Mouse (Mus musculus) urinary bladder, postnatal 4 days (tissue): ENCODE measurements at regions not wholly inside any gene's neighbourhood (a gene's known extent, or its start where the extent isn't known, plus 50 kb on each side); places are given as distances from the start of the nearest gene placed in this dataset.
"Not testable (repeated sequence)": the region's sequence is repeated elsewhere in the genome, so short reads cannot be mapped to it uniquely, and the experiment has no call there.

Experiments used
- DNase-seq, 2 experiments: peaks; one replicate each; pipeline ENCODE4 v3.0.0; 2021 to 2022; ENCODE audit warnings: low spot score in 2 of 2

GRCm38 (mm10) chr6:37747793-37748192 lies 122.8 kb upstream of the Trim24 start:
- not testable (repeated sequence) for DNase-seq

GRCm38 (mm10) chr6:37748296-37748980 lies 122.2 kb upstream of the Trim24 start:
- no peak for DNase-seq

- no peak for DNase-seq
These were observed 121.6 kb upstream of the Trim24 start for GRCm38 (mm10) chr6:37749016-37749415.

- DNase-seq = no peak
These were observed 120.3 kb upstream of the Trim24 start for GRCm38 (mm10) chr6:37750271-37750670.

- no peak for DNase-seq
These were observed 118.9 kb upstream of the Trim24 start for GRCm38 (mm10) chr6:37751701-37752100.

GRCm38 (mm10) chr6:37761003-37761402 lies 109.6 kb upstream of the Trim24 start:
- not testable (repeated sequence) for DNase-seq

GRCm38 (mm10) chr6:37763036-37763435 lies 107.6 kb upstream of the Trim24 start:
- no peak for DNase-seq

GRCm38 (mm10) chr6:37767690-37768089 lies 102.9 kb upstream of the Trim24 start:
- no peak for DNase-seq

- DNase-seq = no peak
These were observed 97.3 kb upstream of the Trim24 start for GRCm38 (mm10) chr6:37773294-37773693.

- DNase-seq = no peak
These were observed 95.5 kb upstream of the Trim24 start for GRCm38 (mm10) chr6:37775151-37775550.

- DNase-seq = no peak
These were observed 90.7 kb upstream of the Trim24 start for GRCm38 (mm10) chr6:37779893-37780292.

GRCm38 (mm10) chr6:37781894-37782293 lies 88.7 kb upstream of the Trim24 start:
- DNase-seq = no peak

GRCm38 (mm10) chr6:37785280-37785679 lies 85.3 kb upstream of the Trim24 start:
- DNase-seq = not testable (repeated sequence)

GRCm38 (mm10) chr6:37785741-37786140 lies 84.9 kb upstream of the Trim24 start:
- DNase-seq = no peak

GRCm38 (mm10) chr6:37787858-37788257 lies 82.8 kb upstream of the Trim24 start:
- not testable (repeated sequence) for DNase-seq

GRCm38 (mm10) chr6:37790878-37791277 lies 79.7 kb upstream of the Trim24 start:
- DNase-seq = no peak

- DNase-seq = no peak
These were observed 76.4 kb upstream of the Trim24 start for GRCm38 (mm10) chr6:37794211-37794610.

GRCm38 (mm10) chr6:37795001-37795400 lies 75.6 kb upstream of the Trim24 start:
- no peak for DNase-seq

GRCm38 (mm10) chr6:37803231-37803630 lies 67.4 kb upstream of the Trim24 start:
- DNase-seq = no peak

GRCm38 (mm10) chr6:37805896-37806295 lies 64.7 kb upstream of the Trim24 start:
- DNase-seq = not testable (repeated sequence)

GRCm38 (mm10) chr6:37806529-37807191 lies 64.0 kb upstream of the Trim24 start:
- DNase-seq = not testable (repeated sequence)

- not testable (repeated sequence) for DNase-seq
These were observed 55.4 kb upstream of the Trim24 start for GRCm38 (mm10) chr6:37815218-37815617.
